ENCODE assay signal across 13 mouse cellular contexts in genomic region chr17:15365650-15366049, GRCm38 (mm10). TPM values are rescaled to one million over a fixed set of nuclear protein-coding genes. Genes with fewer than 3 reads are reported as not detected.
DNase-seq lines count a peak whose midpoint lies in the region; ATAC-seq lines count a peak whose summit lies in the region.
"Had no signal": no experiment of that assay in that cellular context is flagged by ENCODE, and none has a peak within 500 bp of the region (broad histone marks: within the 10 kb centered on the region; RNA-seq: fewer than 3 reads in every experiment).

No protein-coding gene starts in this region.

- H3K4me1 ChIP-seq in midbrain, embryonic 10.5 days = peaks cover 26% of the 10 kb centered on the region
- peaks cover 8% of the 10 kb centered on the region; the same call in 1 of the 2 replicates for H3K4me1 ChIP-seq in midbrain, embryonic 15.5 days
- no peaks in the 10 kb centered on the region for H3K4me1 ChIP-seq in heart, embryonic 10.5 days
- H3K4me1 ChIP-seq: intestine, embryonic 15.5 days had no signal

- no peak overlapping the region for H3K9ac ChIP-seq in midbrain, embryonic 15.5 days
- H3K9ac ChIP-seq: intestine, embryonic 15.5 days; neural tube, embryonic 13.5 days had no signal

- peak; percentile 46 for DNase-seq in adrenal gland, adult 2 months
- no peak for DNase-seq in adrenal gland, postnatal 4 days (ENCODE audit: low spot score in 2 of 2)
- DNase-seq in midbrain, embryonic 10.5 days (ENCODE audit: low spot score) = peak; percentile 9
- DNase-seq in heart, embryonic 10.5 days (ENCODE audit: low spot score) = peak; percentile 48
- DNase-seq in testis, postnatal 10 days (ENCODE audit: low spot score) = peak; percentile 43
- no peak for DNase-seq in layer of hippocampus, adult 18-20 months (ENCODE audit: low spot score in 2 of 2)
- no peak for DNase-seq in right cerebral cortex, postnatal 36 days (ENCODE audit: low spot score in 2 of 2)
- DNase-seq: right cerebral cortex, postnatal 25 days had no signal

- no peak overlapping the region for H3K4me2 ChIP-seq in midbrain, embryonic 15.5 days
- H3K4me2 ChIP-seq: intestine, embryonic 15.5 days; neural tube, embryonic 13.5 days had no signal

- H3K27me3 ChIP-seq in midbrain, embryonic 10.5 days (ENCODE audit: low read depth, poor library complexity, severe bottlenecking) = peaks cover 8% of the 10 kb centered on the region
- no peaks in the 10 kb centered on the region for H3K27me3 ChIP-seq in midbrain, embryonic 15.5 days (replicated peaks)
- H3K27me3 ChIP-seq in heart, embryonic 10.5 days (ENCODE audit: insufficient read depth, poor library complexity, severe bottlenecking) = peaks cover 10% of the 10 kb centered on the region
- H3K27me3 ChIP-seq: intestine, embryonic 15.5 days; neural tube, embryonic 13.5 days had no signal

- H3K9me3 ChIP-seq in midbrain, embryonic 10.5 days (replicated peaks) = no peaks in the 10 kb centered on the region; the same call in 1 of the 2 replicates
- no peaks in the 10 kb centered on the region for H3K9me3 ChIP-seq in midbrain, embryonic 15.5 days
- no peaks in the 10 kb centered on the region for H3K9me3 ChIP-seq in heart, embryonic 10.5 days
- H3K9me3 ChIP-seq: intestine, embryonic 15.5 days; megakaryocyte, embryonic 14.5 days; neural tube, embryonic 13.5 days had no signal

- H3K4me3 ChIP-seq in midbrain, embryonic 10.5 days = no peak overlapping the region
- no peak overlapping the region for H3K4me3 ChIP-seq in midbrain, embryonic 15.5 days
- no peak overlapping the region for H3K4me3 ChIP-seq in heart, embryonic 10.5 days
- H3K4me3 ChIP-seq: intestine, embryonic 15.5 days; megakaryocyte, embryonic 14.5 days; neural tube, embryonic 13.5 days had no signal

- 90% methylated on average over 5 of the region's 5 CpGs for WGBS in midbrain, embryonic 10.5 days
- 83% methylated on average over 5 of the region's 5 CpGs for WGBS in midbrain, embryonic 15.5 days
- WGBS in heart, embryonic 10.5 days = 69% methylated on average over 5 of the region's 5 CpGs

- no peak for ATAC-seq in midbrain, embryonic 15.5 days (replicated peaks)
- ATAC-seq: intestine, embryonic 15.5 days had no signal

- peaks cover 51% of the 10 kb centered on the region for H3K36me3 ChIP-seq in midbrain, embryonic 10.5 days
- peaks cover 34% of the 10 kb centered on the region for H3K36me3 ChIP-seq in midbrain, embryonic 15.5 days (replicated peaks)
- peaks cover 19% of the 10 kb centered on the region; the same call in 1 of the 2 replicates for H3K36me3 ChIP-seq in heart, embryonic 10.5 days

- no peak overlapping the region for H3K27ac ChIP-seq in midbrain, embryonic 10.5 days (replicated peaks)
- no peak overlapping the region for H3K27ac ChIP-seq in midbrain, embryonic 15.5 days
- no peak overlapping the region for H3K27ac ChIP-seq in heart, embryonic 10.5 days
- H3K27ac ChIP-seq: intestine, embryonic 15.5 days; neural tube, embryonic 13.5 days had no signal

RNA-seq across cellular contexts. Expression of gene Dll1, which starts 11.0 kb away (rescaled TPM):
- 1 to 10 TPM; 4.2 to 4.6 TPM for total RNA-seq in adrenal gland, adult 2 months (2021)
- 9.8 and 12.6 TPM in 2 replicates for polyA plus RNA-seq in adrenal gland, adult 2 months (2012; rRNA removed)
- total RNA-seq in adrenal gland, postnatal 4 days (2021) = 10 to 100 TPM in 1 of 2 experiments, 1 to 10 TPM in 1; 6.6 to 15.7 TPM
- polyA plus RNA-seq in midbrain, embryonic 10.5 days (2016; fragmentation: Nextera tagmentation; extraction: Ambion mirVana) = 68.1 and 80.9 TPM in 2 replicates
- polyA plus RNA-seq in midbrain, embryonic 15.5 days (2015; fragmentation: Nextera tagmentation; extraction: Ambion mirVana) = 20.5 and 24.0 TPM in 2 replicates
- 4.9 and 9.7 TPM in 2 replicates for polyA plus RNA-seq in heart, embryonic 10.5 days (2016; fragmentation: Nextera tagmentation; extraction: Ambion mirVana)
- total RNA-seq in layer of hippocampus, adult 18-20 months (2021) = 10 to 100 TPM; 12.7 to 13.0 TPM
- total RNA-seq: MEL had no signal

RNA-seq across cellular contexts. Expression of gene Fam120b, which starts 30.4 kb away (rescaled TPM):
- 10 to 100 TPM; 19.8 to 21.8 TPM for total RNA-seq in adrenal gland, adult 2 months (2021)
- 6.7 and 8.5 TPM in 2 replicates for polyA plus RNA-seq in adrenal gland, adult 2 months (2012; rRNA removed)
- total RNA-seq in adrenal gland, postnatal 4 days (2021) = 10 to 100 TPM; 19.2 to 23.6 TPM
- 27.4 and 34.7 TPM in 2 replicates for polyA plus RNA-seq in midbrain, embryonic 10.5 days (2016; fragmentation: Nextera tagmentation; extraction: Ambion mirVana)
- 47.2 and 50.8 TPM in 2 replicates for polyA plus RNA-seq in midbrain, embryonic 15.5 days (2015; fragmentation: Nextera tagmentation; extraction: Ambion mirVana)
- 17.2 and 20.0 TPM in 2 replicates for polyA plus RNA-seq in heart, embryonic 10.5 days (2016; fragmentation: Nextera tagmentation; extraction: Ambion mirVana)
- total RNA-seq in layer of hippocampus, adult 18-20 months (2021) = 10 to 100 TPM; 48.6 to 48.9 TPM

Comparison
In these comparisons a context has a peak if more than half of its experiments do, and no peak if none do; other contexts are left out.
1. DNase-seq: peak in adrenal gland, adult 2 months (single experiment), midbrain, embryonic 10.5 days (single experiment), heart, embryonic 10.5 days (single experiment) and testis, postnatal 10 days (single experiment); none in adrenal gland, postnatal 4 days (0 of 2), layer of hippocampus, adult 18-20 months (0 of 2) and right cerebral cortex, postnatal 36 days (0 of 2).